Mouse (Mus musculus) midbrain, embryonic 14.5 days (tissue): Measurements from ENCODE around the gene Igfbp4. TPM values are rescaled to one million over a fixed set of nuclear protein-coding genes. Genes with fewer than 3 reads are reported as not detected.

Experiments used
- ATAC-seq: fragments of 200-750 bp; cut with Nextera tagmentation; 2 replicates; pipeline ENCODE4 v1.8.0; 2017; ENCODE audit warnings: moderate number of reproducible peaks, moderate library complexity; ENCODE audit not compliant: low FRiP score, low TSS enrichment
- DNase-seq: peaks from one replicate; pipeline ENCODE4 v3.0.0-alpha.2; 2015
- H3K27ac ChIP-seq: fragments of 300-500 bp; sonication (generic); replicated peaks from 2 replicates; pipeline ENCODE4 v1.5.1; 2014; ENCODE audit warnings: mild to moderate bottlenecking, low read depth, low read length, moderate library complexity
- H3K27me3 ChIP-seq: fragments of 300-500 bp; sonication (generic); 2 replicates; pipeline ENCODE4 v1.6.1; 2014; ENCODE audit warnings: low read length, control low read depth, mixed read lengths; ENCODE audit not compliant: control insufficient read depth, insufficient read depth
- H3K36me3 ChIP-seq: fragments of 300-500 bp; sonication (generic); 2 replicates; pipeline ENCODE4 v1.6.1; 2014; ENCODE audit warnings: low read length, control low read depth; ENCODE audit not compliant: control insufficient read depth, insufficient read depth
- H3K4me1 ChIP-seq: fragments of 300-500 bp; sonication (generic); 2 replicates; pipeline ENCODE4 v1.6.1; 2014; ENCODE audit warnings: mild to moderate bottlenecking, antibody characterized with exemption, low read length, control low read depth; ENCODE audit not compliant: control insufficient read depth, insufficient read depth
- H3K4me2 ChIP-seq: fragments of 300-500 bp; sonication (generic); 2 replicates; pipeline ENCODE4 v1.6.1; 2014; ENCODE audit warnings: mild to moderate bottlenecking, low read length, moderate library complexity
- H3K4me3 ChIP-seq: fragments of 300-500 bp; sonication (generic); replicated peaks from 2 replicates; pipeline ENCODE4 v1.5.1; 2014; ENCODE audit warnings: low read depth, low read length
- H3K9ac ChIP-seq: fragments of 300-500 bp; sonication (generic); replicated peaks from 2 replicates; pipeline ENCODE4 v1.6.1; 2014; ENCODE audit warnings: mild to moderate bottlenecking, low read length, moderate library complexity
- H3K9me3 ChIP-seq: fragments of 300-500 bp; sonication (generic); 2 replicates; pipeline ENCODE4 v1.6.1; 2016; ENCODE audit warnings: low read length, control low read depth, mixed read lengths; ENCODE audit not compliant: control insufficient read depth
- WGBS: fragments of 180-500 bp; shearing (Covaris S2); extraction: QIAGEN DNeasy Blood & Tissue Kit; methylation state at CpG from one replicate; pipeline ENCODE4 v1.1.7; 2014; 5-methylcytosine and 5-hydroxymethylcytosine counted together
- polyA plus RNA-seq: library from polyadenylated mRNA; unstranded; fragments of >200 nt; fragmentation: Nextera tagmentation; extraction: Ambion mirVana; gene quantifications from 2 replicates; pipeline ENCODE4 v1.2.1, GENCODE M21; 2014

Gene Igfbp4
- polyA plus RNA-seq, result 55.0 and 111 TPM in 2 replicates

GRCm38 (mm10) chr11:99041051-99041729 lies at the start of gene Igfbp4:
Igfbp4 (plus strand) TSS chr11:99041244.
- WGBS, result under 1% methylated on average over 63 of the region's 63 CpGs
- DNase-seq (peak; percentile 83), ATAC-seq (peak; percentile 63)
- Histone ChIP-seq H3K36me3 (no peaks in the 10 kb centered on the region), H3K4me2 (peak within 1 kb of the TSS; percentile 99), H3K9me3 (no peaks in the 10 kb centered on the region), H3K27ac (peak within 1 kb of the TSS; percentile 70), H3K4me1 (peaks cover 15% of the 10 kb centered on the region), H3K27me3 (no peaks in the 10 kb centered on the region), H3K4me3 (peak within 1 kb of the TSS; percentile 57), H3K9ac (peak within 1 kb of the TSS; percentile 77)

- H3K27ac ChIP-seq, result no peak overlapping the region
- no peak overlapping the region for H3K4me3 ChIP-seq
- DNase-seq (no peak), ATAC-seq (no peak)
- no peaks in the 10 kb centered on the region for H3K27me3 ChIP-seq
- H3K4me1 ChIP-seq, result no peaks in the 10 kb centered on the region
- 94% methylated on average over 7 of the region's 7 CpGs for WGBS
- no peak overlapping the region for H3K9ac ChIP-seq
- peaks cover 10% of the 10 kb centered on the region for H3K36me3 ChIP-seq
- no peak overlapping the region for H3K4me2 ChIP-seq
- no peaks in the 10 kb centered on the region for H3K9me3 ChIP-seq
These were observed 45.1 kb upstream of the Igfbp4 start for GRCm38 (mm10) chr11:98995987-98996386.

DNA sequence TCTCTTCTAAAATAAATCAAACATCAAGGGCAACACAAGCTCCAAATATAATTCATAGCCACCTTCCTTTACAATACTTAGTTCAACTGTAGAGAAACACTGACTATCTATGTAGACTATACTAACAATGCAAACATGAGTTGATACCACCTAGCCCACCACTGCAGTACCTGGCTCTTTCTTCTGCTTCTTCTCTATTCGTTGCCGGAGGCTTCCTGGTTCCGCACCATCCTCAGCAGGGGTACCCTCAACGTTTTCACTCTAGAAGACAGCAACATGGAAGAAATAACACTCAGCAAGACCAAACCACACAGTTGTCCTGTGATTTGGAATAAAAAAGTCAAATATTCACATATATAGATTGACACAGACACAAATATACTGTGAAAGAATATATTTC lies 43.4 kb upstream of the Igfbp4 start:
- H3K36me3 ChIP-seq, result peaks cover 9% of the 10 kb centered on the region
- H3K4me2 ChIP-seq, result no peak overlapping the region
- H3K9ac ChIP-seq, result no peak overlapping the region
- WGBS, result 94% methylated on average over 4 of the region's 4 CpGs
- no peaks in the 10 kb centered on the region for H3K4me1 ChIP-seq
- no peaks in the 10 kb centered on the region for H3K9me3 ChIP-seq
- no peak for ATAC-seq
- no peak overlapping the region for H3K4me3 ChIP-seq
- DNase-seq, result no peak
- H3K27ac ChIP-seq, result no peak overlapping the region
- no peaks in the 10 kb centered on the region for H3K27me3 ChIP-seq

DNA sequence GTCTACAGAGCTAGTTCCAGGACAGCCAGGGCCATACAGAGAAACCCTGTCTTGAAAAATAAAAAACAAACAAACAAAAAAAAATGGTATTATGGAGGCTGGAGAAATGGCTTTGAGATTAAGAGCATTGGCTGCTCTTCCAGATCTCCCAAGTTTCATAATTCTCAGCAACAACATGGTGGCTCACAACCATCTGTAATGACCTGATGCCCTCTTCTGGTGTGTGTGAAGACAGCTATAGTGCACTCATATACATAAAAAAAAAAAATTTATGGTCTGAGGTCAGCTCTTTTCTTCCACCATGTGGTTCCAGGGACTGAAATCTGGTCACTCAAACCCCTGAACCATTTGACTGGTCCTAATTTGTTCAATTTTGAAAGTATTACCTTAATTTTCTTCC lies 42.3 kb upstream of the Igfbp4 start:
- Histone ChIP-seq H3K4me3 (no peak overlapping the region), H3K36me3 (0 out of 2 replicates have a peak, but pooled peaks cover 6% of the 10 kb centered on the region), H3K27ac (no peak overlapping the region), H3K9me3 (no peaks in the 10 kb centered on the region), H3K27me3 (no peaks in the 10 kb centered on the region), H3K4me2 (no peak overlapping the region), H3K9ac (no peak overlapping the region), H3K4me1 (no peaks in the 10 kb centered on the region)
- DNase-seq (no peak), ATAC-seq (no peak)

DNA sequence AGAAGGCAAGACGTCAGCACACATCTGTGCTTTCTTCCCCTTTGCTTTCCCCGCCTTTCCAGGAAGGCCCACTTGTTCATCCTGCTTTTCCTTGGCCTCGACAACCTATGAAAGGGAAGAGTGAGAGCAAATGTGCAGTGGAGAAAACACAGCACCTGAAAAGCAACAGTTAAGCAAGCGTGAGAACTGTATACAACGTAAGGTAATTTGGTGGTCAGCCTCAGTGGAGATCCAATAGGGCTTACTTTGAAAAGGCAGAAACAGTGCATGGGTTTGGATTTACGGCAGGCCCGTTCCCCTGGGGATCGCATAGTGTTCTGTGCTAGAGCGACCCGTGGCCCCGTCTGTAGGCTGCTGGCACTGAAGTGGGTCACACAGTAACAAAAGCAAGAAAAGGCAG lies 41.8 kb upstream of the Igfbp4 start:
- H3K4me2 ChIP-seq, result no peak overlapping the region
- no peak overlapping the region for H3K4me3 ChIP-seq
- DNase-seq (no peak), ATAC-seq (no peak)
- H3K27ac ChIP-seq, result no peak overlapping the region
- H3K4me1 ChIP-seq, result no peaks in the 10 kb centered on the region
- H3K27me3 ChIP-seq, result no peaks in the 10 kb centered on the region
- 88% methylated on average over 11 of the region's 11 CpGs for WGBS
- H3K9ac ChIP-seq, result no peak overlapping the region
- no peaks in the 10 kb centered on the region for H3K9me3 ChIP-seq
- H3K36me3 ChIP-seq, result 0 out of 2 replicates have a peak, but pooled peaks cover 6% of the 10 kb centered on the region

GRCm38 (mm10) chr11:99006788-99007187 lies 34.3 kb upstream of the Igfbp4 start:
- Histone ChIP-seq H3K36me3 (peaks cover 23% of the 10 kb centered on the region; the same call in 1 of the 2 replicates), H3K4me3 (no peak overlapping the region), H3K9ac (no peak overlapping the region), H3K27me3 (no peaks in the 10 kb centered on the region), H3K9me3 (no peaks in the 10 kb centered on the region), H3K4me2 (no peak overlapping the region), H3K4me1 (no peaks in the 10 kb centered on the region), H3K27ac (no peak overlapping the region)
- ATAC-seq (no peak), DNase-seq (no peak)
- 95% methylated on average over 9 of the region's 9 CpGs for WGBS

DNA sequence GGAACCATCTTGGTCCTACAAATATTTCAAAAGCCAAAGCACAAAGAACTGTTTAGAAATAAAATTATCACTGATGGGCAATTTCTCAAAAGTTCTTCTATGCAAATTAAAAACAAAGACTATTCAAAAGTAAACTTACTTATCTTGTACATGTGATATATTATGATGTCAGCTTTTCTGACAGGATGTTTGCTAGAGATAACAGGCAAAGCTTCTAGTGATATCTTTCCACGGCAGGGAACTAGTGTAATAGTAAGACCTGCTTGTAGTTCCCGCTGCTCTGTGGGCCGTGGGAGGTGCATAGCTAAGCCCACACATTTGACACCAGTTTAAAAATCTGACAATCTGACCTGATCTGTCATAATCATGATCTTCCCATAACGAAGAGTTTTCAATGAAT lies 30.9 kb upstream of the Igfbp4 start:
- no peak overlapping the region for H3K4me2 ChIP-seq
- DNase-seq (no peak), ATAC-seq (no peak)
- no peak overlapping the region for H3K4me3 ChIP-seq
- H3K36me3 ChIP-seq, result peaks cover 28% of the 10 kb centered on the region; the same call in 1 of the 2 replicates
- H3K4me1 ChIP-seq, result no peaks in the 10 kb centered on the region
- no peaks in the 10 kb centered on the region for H3K27me3 ChIP-seq
- WGBS, result 94% methylated on average over 4 of the region's 4 CpGs
- H3K27ac ChIP-seq, result no peak overlapping the region
- H3K9ac ChIP-seq, result no peak overlapping the region
- H3K9me3 ChIP-seq, result no peaks in the 10 kb centered on the region

DNA sequence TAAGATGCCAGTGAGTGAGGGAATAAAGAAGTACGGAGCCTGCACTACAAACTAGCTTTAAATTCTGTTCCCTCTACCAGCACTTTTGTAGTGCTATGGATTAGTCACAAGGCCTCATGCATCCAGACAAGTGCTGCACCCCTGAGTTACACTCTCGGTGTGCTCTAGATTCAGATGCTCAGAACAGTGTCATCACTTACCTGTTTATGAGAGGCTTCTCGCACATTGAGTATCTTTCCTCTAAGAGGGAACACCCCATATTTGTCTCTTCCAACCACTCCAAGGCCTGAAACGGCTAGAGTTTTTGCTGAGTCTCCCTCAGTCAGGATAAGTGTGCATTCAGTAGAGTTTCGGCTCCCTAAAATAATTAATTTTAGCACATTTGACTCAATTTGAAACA lies 30.3 kb upstream of the Igfbp4 start:
- H3K27ac ChIP-seq, result no peak overlapping the region
- H3K9ac ChIP-seq, result no peak overlapping the region
- no peaks in the 10 kb centered on the region for H3K4me1 ChIP-seq
- DNase-seq (no peak), ATAC-seq (no peak)
- WGBS, result 93% methylated on average over 5 of the region's 5 CpGs
- H3K4me2 ChIP-seq, result no peak overlapping the region
- H3K36me3 ChIP-seq, result peaks cover 28% of the 10 kb centered on the region; the same call in 1 of the 2 replicates
- H3K27me3 ChIP-seq, result no peaks in the 10 kb centered on the region
- H3K4me3 ChIP-seq, result no peak overlapping the region
- no peaks in the 10 kb centered on the region for H3K9me3 ChIP-seq

GRCm38 (mm10) chr11:99013856-99014255 lies 27.2 kb upstream of the Igfbp4 start:
- ATAC-seq, result no peak
- H3K27ac ChIP-seq, result no peak overlapping the region
- no peak overlapping the region for H3K9ac ChIP-seq
- no peaks in the 10 kb centered on the region for H3K9me3 ChIP-seq
- no peak for DNase-seq
- H3K4me2 ChIP-seq, result no peak overlapping the region
- WGBS, result 87% methylated on average over 1 of the region's 1 CpGs
- H3K4me1 ChIP-seq, result no peaks in the 10 kb centered on the region
- no peak overlapping the region for H3K4me3 ChIP-seq
- H3K27me3 ChIP-seq, result no peaks in the 10 kb centered on the region
- peaks cover 23% of the 10 kb centered on the region; the same call in 1 of the 2 replicates for H3K36me3 ChIP-seq
